Mouse (Mus musculus): ENCODE results near the gene Gimap7.

GRCm38 (mm10) chr6:48689320-48689719, 29.1 kb upstream of the Gimap7 start:
- TF ChIP-seq CTCF (IDR thresholded peaks at IDR 0.05; ENCODE audit: control insufficient read depth, insufficient read depth, low read length): no peak
- TF ChIP-seq POLR2A (IDR thresholded peaks at IDR 0.05; ENCODE audit: borderline replicate concordance, control insufficient read depth, low read depth, low read length): no peak

Data from bone marrow, adult 2 months (tissue).